Mouse (Mus musculus) midbrain, postnatal 0 days (tissue): ENCODE data around the gene Slc23a2. TPM values are rescaled to one million over a fixed set of nuclear protein-coding genes. Genes with fewer than 3 reads are reported as not detected.

Experiments used
- ATAC-seq: fragments of 200-750 bp; cut with Nextera tagmentation; 2 replicates; pipeline ENCODE4 v1.8.0; 2017; ENCODE audit warnings: moderate number of reproducible peaks, mild to moderate bottlenecking, moderate TSS enrichment, moderate library complexity; ENCODE audit not compliant: low FRiP score
- DNase-seq: peaks from one replicate; pipeline ENCODE4 v3.0.0-alpha.2; 2015; ENCODE audit warnings: low spot score
- H3K27ac ChIP-seq: fragments of 300-500 bp; sonication (generic); 2 replicates; pipeline ENCODE4 v1.5.1; 2014; ENCODE audit warnings: low read depth, mild to moderate bottlenecking, low read length, mixed read lengths
- H3K27me3 ChIP-seq: fragments of 300-500 bp; sonication (generic); 2 replicates; pipeline ENCODE4 v1.6.1; 2014; ENCODE audit warnings: low read length, control low read depth, mixed read lengths; ENCODE audit not compliant: insufficient read depth
- H3K36me3 ChIP-seq: fragments of 300-500 bp; sonication (generic); 2 replicates; pipeline ENCODE4 v1.6.1; 2014; ENCODE audit warnings: low read length, control low read depth, mixed read lengths; ENCODE audit not compliant: insufficient read depth
- H3K4me1 ChIP-seq: fragments of 300-500 bp; sonication (generic); 2 replicates; pipeline ENCODE4 v1.6.1; 2014; ENCODE audit warnings: mild to moderate bottlenecking, control low read depth, antibody characterized with exemption, low read length, mixed read lengths; ENCODE audit not compliant: insufficient read depth
- H3K4me2 ChIP-seq: fragments of 300-500 bp; sonication (generic); 2 replicates; pipeline ENCODE4 v1.6.1; 2014; ENCODE audit warnings: low read depth, mild to moderate bottlenecking, low read length, mixed read lengths; ENCODE audit not compliant: poor library complexity, severe bottlenecking
- H3K4me3 ChIP-seq: fragments of 300-500 bp; sonication (generic); 2 replicates; pipeline ENCODE4 v1.5.1; 2014; ENCODE audit warnings: low read depth, mild to moderate bottlenecking, low read length, moderate library complexity
- H3K9ac ChIP-seq: fragments of 300-500 bp; sonication (generic); replicated peaks from 2 replicates; pipeline ENCODE4 v1.6.1; 2014; ENCODE audit warnings: mild to moderate bottlenecking, low read length, moderate library complexity, mixed read lengths; ENCODE audit not compliant: poor library complexity, severe bottlenecking
- H3K9me3 ChIP-seq: fragments of 300-500 bp; sonication (generic); 2 replicates; pipeline ENCODE4 v1.6.1; 2016; ENCODE audit warnings: low read length, control low read depth
- CTCF ChIP-seq: IDR thresholded peaks from 2 replicates; pipeline ENCODE4 v1.5.1; 2016; ENCODE audit warnings: antibody characterized with exemption, mild to moderate bottlenecking
- WGBS: fragments of 180-500 bp; shearing (Covaris S2); extraction: QIAGEN DNeasy Blood & Tissue Kit; methylation state at CpG from one replicate; pipeline ENCODE4 v1.1.7; 2014; 5-methylcytosine and 5-hydroxymethylcytosine counted together
- polyA plus RNA-seq: library from polyadenylated mRNA; unstranded; fragments of >200 nt; fragmentation: Nextera tagmentation; extraction: Ambion mirVana; gene quantifications from 2 replicates; pipeline ENCODE4 v1.2.1, GENCODE M21; 2015
- total RNA-seq: library from RNA; depleted of rRNA; stranded (reverse); fragments of >200 nt; gene quantifications from 2 replicates; pipeline ENCODE4 v1.2.3, GENCODE M21; 2014

Slc23a2 gene
- total and polyA plus RNA-seq, 2 experiments from 2014 or later = 30.5 to 64.5 TPM

- DNase-seq (no peak), ATAC-seq (no peak)
- Histone ChIP-seq H3K4me1 (no peaks in the 10 kb centered on the region), H3K9ac (no peak overlapping the region), H3K4me3 (no peak overlapping the region), H3K27me3 (no peaks in the 10 kb centered on the region), H3K36me3 (peaks cover 5% of the 10 kb centered on the region; the same call in 1 of the 2 replicates), H3K27ac (no peak overlapping the region), H3K9me3 (no peaks in the 10 kb centered on the region), H3K4me2 (no peak overlapping the region)
- TF ChIP-seq CTCF = no peak
- 85% methylated on average over 3 of the region's 3 CpGs for WGBS
These were observed 95.4 kb downstream of the Slc23a2 start for GRCm38 (mm10) chr2:132049491-132049890.

- H3K27me3 ChIP-seq = no peaks in the 10 kb centered on the region
- no peak overlapping the region for H3K27ac ChIP-seq
- no peaks in the 10 kb centered on the region; the same call in 1 of the 2 replicates for H3K36me3 ChIP-seq
- H3K4me1 ChIP-seq = no peaks in the 10 kb centered on the region
- 91% methylated on average over 11 of the region's 11 CpGs for WGBS
- no peak overlapping the region for H3K4me2 ChIP-seq
- no peaks in the 10 kb centered on the region for H3K9me3 ChIP-seq
- no peak overlapping the region for H3K9ac ChIP-seq
- DNase-seq = no peak
- TF ChIP-seq CTCF = no peak
- ATAC-seq = no peak
- H3K4me3 ChIP-seq = no peak overlapping the region
These were observed 96.7 kb downstream of the Slc23a2 start for GRCm38 (mm10) chr2:132048143-132048772.

- Histone ChIP-seq H3K9me3 (no peaks in the 10 kb centered on the region), H3K4me1 (no peaks in the 10 kb centered on the region; the same call in 1 of the 2 replicates), H3K27me3 (no peaks in the 10 kb centered on the region), H3K36me3 (no peaks in the 10 kb centered on the region), H3K4me3 (no peak overlapping the region), H3K4me2 (no peak overlapping the region), H3K9ac (no peak overlapping the region), H3K27ac (no peak overlapping the region)
- ATAC-seq = no peak
- no peak for TF ChIP-seq CTCF
- DNase-seq = no peak
- 87% methylated on average over 4 of the region's 4 CpGs for WGBS
These were observed 97.5 kb downstream of the Slc23a2 start for GRCm38 (mm10) chr2:132047364-132047763.

GRCm38 (mm10) chr2:132046659-132047058, 98.2 kb downstream of the Slc23a2 start:
- Histone ChIP-seq H3K9ac (no peak overlapping the region), H3K4me2 (no peak overlapping the region), H3K9me3 (no peaks in the 10 kb centered on the region), H3K4me3 (no peak overlapping the region), H3K4me1 (no peaks in the 10 kb centered on the region; the same call in 1 of the 2 replicates), H3K27ac (no peak overlapping the region), H3K27me3 (no peaks in the 10 kb centered on the region), H3K36me3 (no peaks in the 10 kb centered on the region)
- no peak for ATAC-seq
- DNase-seq = no peak
- TF ChIP-seq CTCF = no peak
- WGBS = 97% methylated on average over 4 of the region's 4 CpGs

GRCm38 (mm10) chr2:132044320-132045274, 100.3 kb downstream of the Slc23a2 start:
- ATAC-seq (no peak), DNase-seq (no peak)
- Histone ChIP-seq H3K4me1 (no peaks in the 10 kb centered on the region; the same call in 1 of the 2 replicates), H3K9ac (no peak overlapping the region), H3K4me2 (no peak overlapping the region), H3K9me3 (no peaks in the 10 kb centered on the region), H3K36me3 (no peaks in the 10 kb centered on the region), H3K4me3 (no peak overlapping the region), H3K27me3 (no peaks in the 10 kb centered on the region), H3K27ac (no peak overlapping the region)
- WGBS = 62% methylated on average over 15 of the region's 15 CpGs
- no peak for TF ChIP-seq CTCF
